Mouse (Mus musculus) hindlimb bud, embryonic 11.5 days (tissue): Measurements from ENCODE around the gene Gm16381.
"Not testable (repeated sequence)": the region's sequence is repeated elsewhere in the genome, so short reads cannot be mapped to it uniquely, and the experiment has no call there.

Experiments
- DNase-seq: peaks from one replicate; pipeline ENCODE4 v3.0.0-alpha.2; 2012; ENCODE audit warnings: low read depth, low spot score; ENCODE audit errors: extremely low spot score

The Gm16381 gene

GRCm38 (mm10) chr12:87644520-87644919 is at the start of gene Gm16381:
Gm16381 (minus strand) TSS chr12:87644620.
- not testable (repeated sequence) for DNase-seq

- not testable (repeated sequence) for DNase-seq
Measured at GRCm38 (mm10) chr12:87652916-87653703, 8.7 kb upstream of the Gm16381 start.

- DNase-seq, result not testable (repeated sequence)
Measured at GRCm38 (mm10) chr12:87618569-87618968, 25.9 kb downstream of the Gm16381 start, which contains the start of gene Gm4027. Gm4027 (plus strand) TSS chr12:87618869.

- not testable (repeated sequence) for DNase-seq
Measured at GRCm38 (mm10) chr12:87602388-87602787, 42.0 kb downstream of the Gm16381 start, which contains the start of gene Oog1. Oog1 (plus strand) TSS chr12:87602688.

GRCm38 (mm10) chr12:87601388-87601787 is 43.0 kb downstream of the Gm16381 start:
- DNase-seq, result not testable (repeated sequence)
